Mouse (Mus musculus) hindbrain, embryonic 13.5 days (tissue): ENCODE results near the gene Dip2c. TPM values are rescaled to one million over a fixed set of nuclear protein-coding genes. Genes with fewer than 3 reads are reported as not detected.

Experiments used
- ATAC-seq: fragments of 200-750 bp; cut with Nextera tagmentation; 2 replicates; pipeline ENCODE4 v1.8.0; 2017; ENCODE audit warnings: moderate TSS enrichment; ENCODE audit not compliant: low FRiP score
- H3K27ac ChIP-seq: fragments of 300-500 bp; sonication (generic); 2 replicates; pipeline ENCODE4 v1.5.1; 2015; ENCODE audit warnings: inconsistent platforms, mild to moderate bottlenecking, moderate library complexity
- H3K27me3 ChIP-seq: fragments of 300-500 bp; sonication (generic); 2 replicates; pipeline ENCODE4 v1.6.1; 2015; ENCODE audit warnings: mild to moderate bottlenecking, inconsistent platforms
- H3K36me3 ChIP-seq: fragments of 300-500 bp; sonication (generic); 2 replicates; pipeline ENCODE4 v1.6.1; 2015; ENCODE audit warnings: mild to moderate bottlenecking, inconsistent platforms
- H3K4me1 ChIP-seq: fragments of 300-500 bp; sonication (generic); replicated peaks from 2 replicates; pipeline ENCODE4 v1.6.1; 2015; ENCODE audit warnings: inconsistent platforms
- H3K4me2 ChIP-seq: fragments of 300-500 bp; sonication (generic); 2 replicates; pipeline ENCODE4 v1.6.1; 2015; ENCODE audit warnings: inconsistent platforms, mild to moderate bottlenecking, moderate library complexity
- H3K4me3 ChIP-seq: fragments of 300-500 bp; sonication (generic); 2 replicates; pipeline ENCODE4 v1.5.1; 2015; ENCODE audit warnings: mild to moderate bottlenecking, inconsistent platforms
- H3K9ac ChIP-seq: fragments of 300-500 bp; sonication (generic); 2 replicates; pipeline ENCODE4 v1.6.1; 2015; ENCODE audit warnings: mild to moderate bottlenecking, inconsistent platforms
- H3K9me3 ChIP-seq: fragments of 300-500 bp; sonication (generic); 2 replicates; pipeline ENCODE4 v1.6.1; 2016; ENCODE audit warnings: inconsistent platforms
- WGBS: fragments of 180-500 bp; shearing (Covaris S2); methylation state at CpG from one replicate; pipeline ENCODE4 v1.1.7; 2015; 5-methylcytosine and 5-hydroxymethylcytosine counted together
- polyA plus RNA-seq: library from polyadenylated mRNA; unstranded; fragments of >200 nt; fragmentation: Nextera tagmentation; extraction: Ambion mirVana; gene quantifications from 2 replicates; pipeline ENCODE4 v1.2.1, GENCODE M21; 2015

Dip2c gene
- polyA plus RNA-seq, result 10.2 and 10.9 TPM in 2 replicates

GRCm38 (mm10) chr13:9276322-9276855 lies at the start of gene Dip2c:
Dip2c (plus strand) TSS chr13:9276528.
- peak; percentile 93 for ATAC-seq
- Histone ChIP-seq H3K27ac (peak within 1 kb of the TSS; percentile 99), H3K27me3 (no peaks in the 10 kb centered on the region), H3K4me3 (peak within 1 kb of the TSS; percentile 93), H3K4me2 (peak within 1 kb of the TSS; percentile 76), H3K9me3 (no peaks in the 10 kb centered on the region), H3K9ac (peak within 1 kb of the TSS; percentile 97), H3K4me1 (peaks cover 32% of the 10 kb centered on the region), H3K36me3 (no peaks in the 10 kb centered on the region)
- 0% methylated on average over 56 of the region's 67 CpGs for WGBS

- Histone ChIP-seq H3K36me3 (no peaks in the 10 kb centered on the region), H3K9ac (no peak overlapping the region), H3K27me3 (no peaks in the 10 kb centered on the region), H3K4me1 (no peaks in the 10 kb centered on the region), H3K4me2 (no peak overlapping the region), H3K27ac (no peak overlapping the region), H3K9me3 (no peaks in the 10 kb centered on the region), H3K4me3 (no peak overlapping the region)
- no peak for ATAC-seq
- 85% methylated on average over 5 of the region's 5 CpGs for WGBS
Measured at GRCm38 (mm10) chr13:9227078-9227477, 49.2 kb upstream of the Dip2c start.

GRCm38 (mm10) chr13:9237495-9237894 lies 38.8 kb upstream of the Dip2c start:
- H3K9ac ChIP-seq, result no peak overlapping the region
- no peak overlapping the region for H3K4me3 ChIP-seq
- no peaks in the 10 kb centered on the region for H3K9me3 ChIP-seq
- H3K4me1 ChIP-seq, result no peaks in the 10 kb centered on the region
- no peak overlapping the region for H3K4me2 ChIP-seq
- H3K27ac ChIP-seq, result no peak overlapping the region
- 89% methylated on average over 7 of the region's 7 CpGs for WGBS
- no peaks in the 10 kb centered on the region for H3K27me3 ChIP-seq
- no peaks in the 10 kb centered on the region for H3K36me3 ChIP-seq
- ATAC-seq, result no peak

GRCm38 (mm10) chr13:9239127-9239526 lies 37.2 kb upstream of the Dip2c start:
- Histone ChIP-seq H3K4me1 (no peaks in the 10 kb centered on the region), H3K9me3 (no peaks in the 10 kb centered on the region), H3K27me3 (no peaks in the 10 kb centered on the region), H3K9ac (no peak overlapping the region), H3K4me3 (no peak overlapping the region), H3K27ac (no peak overlapping the region), H3K4me2 (no peak overlapping the region), H3K36me3 (no peaks in the 10 kb centered on the region)
- WGBS, result 90% methylated on average over 5 of the region's 5 CpGs
- ATAC-seq, result no peak

- WGBS, result 89% methylated on average over 12 of the region's 12 CpGs
- no peaks in the 10 kb centered on the region for H3K4me1 ChIP-seq
- H3K27ac ChIP-seq, result no peak overlapping the region
- ATAC-seq, result no peak
- H3K9me3 ChIP-seq, result no peaks in the 10 kb centered on the region
- no peaks in the 10 kb centered on the region for H3K27me3 ChIP-seq
- no peak overlapping the region for H3K4me3 ChIP-seq
- H3K9ac ChIP-seq, result no peak overlapping the region
- H3K36me3 ChIP-seq, result no peaks in the 10 kb centered on the region
- no peak overlapping the region for H3K4me2 ChIP-seq
Measured at GRCm38 (mm10) chr13:9239631-9240236, 36.6 kb upstream of the Dip2c start.

GRCm38 (mm10) chr13:9261748-9262147 lies 14.6 kb upstream of the Dip2c start:
- WGBS, result 77% methylated on average over 4 of the region's 4 CpGs
- H3K4me3 ChIP-seq, result no peak overlapping the region
- no peaks in the 10 kb centered on the region for H3K27me3 ChIP-seq
- no peaks in the 10 kb centered on the region for H3K9me3 ChIP-seq
- H3K36me3 ChIP-seq, result no peaks in the 10 kb centered on the region
- H3K9ac ChIP-seq, result no peak overlapping the region
- ATAC-seq, result no peak
- H3K27ac ChIP-seq, result no peak overlapping the region
- H3K4me1 ChIP-seq, result no peaks in the 10 kb centered on the region
- no peak overlapping the region for H3K4me2 ChIP-seq

- Histone ChIP-seq H3K27me3 (no peaks in the 10 kb centered on the region), H3K4me3 (no peak overlapping the region), H3K4me1 (no peaks in the 10 kb centered on the region), H3K4me2 (no peak overlapping the region), H3K9ac (no peak overlapping the region), H3K36me3 (no peaks in the 10 kb centered on the region), H3K9me3 (no peaks in the 10 kb centered on the region), H3K27ac (no peak overlapping the region)
- WGBS, result 94% methylated on average over 5 of the region's 5 CpGs
- ATAC-seq, result no peak
Measured at GRCm38 (mm10) chr13:9265516-9265915, 10.8 kb upstream of the Dip2c start.

GRCm38 (mm10) chr13:9276856-9277620 lies 710 bp downstream of the Dip2c start:
- H3K4me3 ChIP-seq, result peak overlapping the region; percentile 93
- ATAC-seq, result peak; percentile 84
- H3K27me3 ChIP-seq, result no peaks in the 10 kb centered on the region
- H3K27ac ChIP-seq, result peak overlapping the region; percentile 99
- no peaks in the 10 kb centered on the region for H3K9me3 ChIP-seq
- WGBS, result under 1% methylated on average over 51 of the region's 75 CpGs
- H3K4me1 ChIP-seq, result peaks cover 37% of the 10 kb centered on the region
- H3K4me2 ChIP-seq, result peak overlapping the region; percentile 76
- peak overlapping the region; percentile 97 for H3K9ac ChIP-seq
- H3K36me3 ChIP-seq, result no peaks in the 10 kb centered on the region

- Histone ChIP-seq H3K4me2 (peak overlapping the region; percentile 76), H3K27me3 (no peaks in the 10 kb centered on the region), H3K27ac (peak overlapping the region; percentile 99), H3K4me1 (peaks cover 37% of the 10 kb centered on the region), H3K4me3 (peak overlapping the region; percentile 93), H3K9me3 (no peaks in the 10 kb centered on the region), H3K36me3 (no peaks in the 10 kb centered on the region), H3K9ac (peak overlapping the region; percentile 97)
- peak; percentile 57; the same call in 1 of the 2 replicates for ATAC-seq
- WGBS, result under 1% methylated on average over 15 of the region's 15 CpGs
Measured at GRCm38 (mm10) chr13:9277621-9277960, 1.3 kb downstream of the Dip2c start.

- Histone ChIP-seq H3K27ac (no peak overlapping the region), H3K27me3 (no peaks in the 10 kb centered on the region), H3K4me1 (peaks cover 43% of the 10 kb centered on the region), H3K4me3 (peak overlapping the region; percentile 93), H3K9ac (peak overlapping the region; percentile 97), H3K36me3 (no peaks in the 10 kb centered on the region), H3K9me3 (no peaks in the 10 kb centered on the region), H3K4me2 (peak overlapping the region; percentile 76)
- ATAC-seq, result no peak
- WGBS, result 87% methylated on average over 5 of the region's 5 CpGs
Measured at GRCm38 (mm10) chr13:9278636-9279035, 2.3 kb downstream of the Dip2c start.

- no peak; the same call in 1 of the 2 replicates for ATAC-seq
- no peak overlapping the region for H3K9ac ChIP-seq
- no peaks in the 10 kb centered on the region for H3K9me3 ChIP-seq
- H3K4me2 ChIP-seq, result peak overlapping the region; percentile 21; the same call in 1 of the 2 replicates
- H3K4me1 ChIP-seq, result peaks cover 40% of the 10 kb centered on the region
- H3K36me3 ChIP-seq, result no peaks in the 10 kb centered on the region
- H3K27ac ChIP-seq, result no peak overlapping the region
- WGBS, result 51% methylated on average over 13 of the region's 13 CpGs
- no peak overlapping the region for H3K4me3 ChIP-seq
- no peaks in the 10 kb centered on the region for H3K27me3 ChIP-seq
Measured at GRCm38 (mm10) chr13:9283050-9283449, 6.7 kb downstream of the Dip2c start.

- H3K9ac ChIP-seq, result no peak overlapping the region
- 62% methylated on average over 2 of the region's 2 CpGs for WGBS
- no peaks in the 10 kb centered on the region for H3K27me3 ChIP-seq
- no peaks in the 10 kb centered on the region for H3K36me3 ChIP-seq
- 0 out of 2 replicates have a peak, but pooled peaks cover 8% of the 10 kb centered on the region for H3K4me1 ChIP-seq
- H3K27ac ChIP-seq, result peak overlapping the region; percentile 30; the same call in 1 of the 2 replicates
- no peak overlapping the region for H3K4me3 ChIP-seq
- no peak overlapping the region for H3K4me2 ChIP-seq
- H3K9me3 ChIP-seq, result no peaks in the 10 kb centered on the region
- no peak for ATAC-seq
Measured at GRCm38 (mm10) chr13:9289916-9290315, 13.6 kb downstream of the Dip2c start.
